Mouse (Mus musculus): Measurements from ENCODE around the gene Dpp4.

- TF ChIP-seq CTCF (IDR thresholded peaks at IDR 0.05; ENCODE audit: control insufficient read depth, insufficient read depth, insufficient read length), result no peak
- TF ChIP-seq MYOD1 (IDR thresholded peaks at IDR 0.05; ENCODE audit: control insufficient read depth, insufficient read length, low read depth), result no peak
- TF ChIP-seq MYOG (IDR thresholded peaks at IDR 0.05; ENCODE audit: control insufficient read depth, extremely low read depth, insufficient read length), result no peak
- TF ChIP-seq MAX (IDR thresholded peaks at IDR 0.05), result no peak
- TF ChIP-seq USF1 (IDR thresholded peaks at IDR 0.05; ENCODE audit: low read depth), result no peak
Observed at GRCm38 (mm10) chr2:62306978-62307377, 105.1 kb downstream of the Dpp4 start.
